16 mouse cellular contexts compared by ENCODE assay signal in genomic region chr7:95914406-95915080, GRCm38 (mm10).
DNase-seq lines count a peak whose midpoint lies in the region; ATAC-seq and TF ChIP-seq lines count a peak whose summit lies in the region.
"Had no signal": no experiment of that assay in that cellular context is flagged by ENCODE, and none has a peak within 500 bp of the region (broad histone marks: within the 10 kb centered on the region; RNA-seq: fewer than 3 reads in every experiment).

No protein-coding gene starts in this region.

- 59% methylated on average over 4 of the region's 4 CpGs for WGBS in heart, embryonic 13.5 days
- 86% methylated on average over 4 of the region's 4 CpGs for WGBS in hindbrain, embryonic 13.5 days
- 74% methylated on average over 4 of the region's 4 CpGs for WGBS in hindbrain, postnatal 0 days

- H3K27ac ChIP-seq in heart, embryonic 13.5 days (replicated peaks): 0 out of 2 replicates have a peak overlapping the region, but pooled peaks have one; percentile 12
- peak overlapping the region; percentile 11; the same call in 1 of the 2 replicates for H3K27ac ChIP-seq in left cerebral cortex, adult 2 months
- no peak overlapping the region for H3K27ac ChIP-seq in hindbrain, embryonic 13.5 days
- no peak overlapping the region for H3K27ac ChIP-seq in hindbrain, postnatal 0 days
- H3K27ac ChIP-seq: embryonic facial prominence, embryonic 12.5 days; hindbrain, embryonic 15.5 days; liver, embryonic 13.5 days; midbrain, embryonic 12.5 days had no signal

- peaks cover 10% of the 10 kb centered on the region for H3K4me1 ChIP-seq in heart, embryonic 13.5 days
- H3K4me1 ChIP-seq in hindbrain, embryonic 13.5 days (replicated peaks): no peaks in the 10 kb centered on the region
- H3K4me1 ChIP-seq in hindbrain, postnatal 0 days (ENCODE audit: insufficient read depth, low read length): no peaks in the 10 kb centered on the region
- H3K4me1 ChIP-seq: embryonic facial prominence, embryonic 12.5 days; hindbrain, embryonic 15.5 days; liver, embryonic 13.5 days; midbrain, embryonic 12.5 days had no signal

- no peak for DNase-seq in heart, postnatal 14 days
- peak; percentile 70 for DNase-seq in right cerebral cortex, adult 18-20 months
- no peak for DNase-seq in right cerebral cortex, postnatal 4 days
- peak; percentile 17 to 29 for DNase-seq in left cerebral cortex, adult 2 months (ENCODE audit: extremely low spot score in 1 of 2, low spot score in 2 of 2)
- DNase-seq in hindbrain, postnatal 0 days (ENCODE audit: low spot score): no peak
- DNase-seq: cerebellum, adult 8-10 months; forebrain, postnatal 0 days; heart, adult 18-20 months; liver, embryonic 13.5 days; thymus, postnatal 36 days had no signal

- no peaks in the 10 kb centered on the region for H3K36me3 ChIP-seq in heart, embryonic 13.5 days
- no peaks in the 10 kb centered on the region for H3K36me3 ChIP-seq in hindbrain, embryonic 13.5 days
- no peaks in the 10 kb centered on the region for H3K36me3 ChIP-seq in hindbrain, postnatal 0 days (ENCODE audit: insufficient read depth, low read length)
- H3K36me3 ChIP-seq: embryonic facial prominence, embryonic 12.5 days; hindbrain, embryonic 15.5 days; liver, embryonic 13.5 days; midbrain, embryonic 12.5 days had no signal

- no peaks in the 10 kb centered on the region for H3K9me3 ChIP-seq in heart, embryonic 13.5 days
- no peaks in the 10 kb centered on the region for H3K9me3 ChIP-seq in hindbrain, embryonic 13.5 days
- no peaks in the 10 kb centered on the region for H3K9me3 ChIP-seq in hindbrain, postnatal 0 days (ENCODE audit: low read length)
- H3K9me3 ChIP-seq: embryonic facial prominence, embryonic 12.5 days; hindbrain, embryonic 15.5 days; liver, embryonic 13.5 days; midbrain, embryonic 12.5 days had no signal

- intact Hi-C loops in heart, postnatal 14 days (cut with DNase I): no loop called here
- intact Hi-C loops in left cerebral cortex, adult 2 months (cut with DNase I): no loop called here

- no peak for ATAC-seq in heart, embryonic 13.5 days (ENCODE audit: extremely low read depth, insufficient number of reproducible peaks, low FRiP score, low TSS enrichment)
- no peak for ATAC-seq in megakaryocyte-erythroid progenitor cell, adult 5-6 weeks (replicated peaks; ENCODE audit: low FRiP score, low TSS enrichment, poor library complexity, severe bottlenecking)
- no peak for ATAC-seq in hindbrain, embryonic 13.5 days (ENCODE audit: low FRiP score)
- ATAC-seq in hindbrain, postnatal 0 days: no peak
- ATAC-seq: forebrain, postnatal 0 days had no signal

- no peaks in the 10 kb centered on the region for H3K27me3 ChIP-seq in heart, embryonic 13.5 days (replicated peaks)
- H3K27me3 ChIP-seq in hindbrain, embryonic 13.5 days: no peaks in the 10 kb centered on the region
- H3K27me3 ChIP-seq in hindbrain, postnatal 0 days (ENCODE audit: insufficient read depth, low read length): no peaks in the 10 kb centered on the region
- H3K27me3 ChIP-seq: embryonic facial prominence, embryonic 12.5 days; hindbrain, embryonic 15.5 days; liver, embryonic 13.5 days; midbrain, embryonic 12.5 days had no signal

- H3K4me2 ChIP-seq in heart, embryonic 13.5 days: no peak overlapping the region
- no peak overlapping the region for H3K4me2 ChIP-seq in hindbrain, embryonic 13.5 days
- no peak overlapping the region for H3K4me2 ChIP-seq in hindbrain, postnatal 0 days (ENCODE audit: low read depth, low read length)
- H3K4me2 ChIP-seq: embryonic facial prominence, embryonic 12.5 days; hindbrain, embryonic 15.5 days; liver, embryonic 13.5 days; midbrain, embryonic 12.5 days had no signal

- H3K9ac ChIP-seq in heart, embryonic 13.5 days: no peak overlapping the region
- H3K9ac ChIP-seq in hindbrain, embryonic 13.5 days: no peak overlapping the region
- no peak overlapping the region for H3K9ac ChIP-seq in hindbrain, postnatal 0 days (replicated peaks; ENCODE audit: low read length)
- H3K9ac ChIP-seq: embryonic facial prominence, embryonic 12.5 days; forebrain, postnatal 0 days; hindbrain, embryonic 15.5 days; liver, embryonic 13.5 days; midbrain, embryonic 12.5 days had no signal

- TF ChIP-seq CTCF in left cerebral cortex, adult 2 months (IDR thresholded peaks at IDR 0.05): no peak
- no peak for TF ChIP-seq CTCF in hindbrain, postnatal 0 days (IDR thresholded peaks at IDR 0.05; ENCODE audit: low read depth)

- no peak overlapping the region for H3K4me3 ChIP-seq in heart, embryonic 13.5 days
- H3K4me3 ChIP-seq in left cerebral cortex, adult 2 months: no peak overlapping the region
- no peak overlapping the region for H3K4me3 ChIP-seq in hindbrain, embryonic 13.5 days
- H3K4me3 ChIP-seq in hindbrain, postnatal 0 days (ENCODE audit: low read length): no peak overlapping the region
- H3K4me3 ChIP-seq: embryonic facial prominence, embryonic 12.5 days; hindbrain, embryonic 15.5 days; liver, embryonic 13.5 days; midbrain, embryonic 12.5 days had no signal

Comparison
In these comparisons a context has a peak if more than half of its experiments do, and no peak if none do; other contexts are left out.
1. DNase-seq: peak in right cerebral cortex, adult 18-20 months (single experiment) and left cerebral cortex, adult 2 months (2 of 2); none in heart, postnatal 14 days (0 of 2), right cerebral cortex, postnatal 4 days (single experiment) and hindbrain, postnatal 0 days (single experiment).
2. H3K27ac ChIP-seq: peak in heart, embryonic 13.5 days (single experiment) and left cerebral cortex, adult 2 months (single experiment); none in hindbrain, embryonic 13.5 days (single experiment) and hindbrain, postnatal 0 days (single experiment).